Mouse (Mus musculus) spleen, embryonic (tissue): ENCODE results near the gene Npat.

Source experiments
- CTCF ChIA-PET: fragments of 350-600 bp; sonication (Branson Sonifier 250); formaldehyde crosslinking; loops from one replicate; lab custom pipeline; 2022; lab: Charles Lee

Gene Npat

GRCm38 (mm10) chr9:53609306-53609967, 72.6 kb downstream of the Npat start:
- CTCF ChIA-PET: interaction anchor here (0.6 kb wide), 1 partner anchor 104 kb away, joined by 4 read pairs; no protein-coding TSS in a partner anchor

- CTCF ChIA-PET: no interaction called here
Measured at GRCm38 (mm10) chr9:53609968-53610781, 73.3 kb downstream of the Npat start, which contains the start of gene Acat1. TSS of gene Acat1 (minus strand) at chr9:53610382.

- CTCF ChIA-PET: no interaction called here
Measured at GRCm38 (mm10) chr9:53614286-53614685, 77.4 kb downstream of the Npat start.

GRCm38 (mm10) chr9:53615246-53615645, 78.4 kb downstream of the Npat start:
- CTCF ChIA-PET: no interaction called here
